Mouse (Mus musculus) urinary bladder, postnatal 4 days (tissue): ENCODE measurements around the gene Creg1.
A peak's percentile ranks its signal among the peaks of the same experiment; 100 is the strongest.
"Not testable (repeated sequence)": the region's sequence is repeated elsewhere in the genome, so short reads cannot be mapped to it uniquely, and the experiment has no call there.

Experiments
- DNase-seq, 2 experiments: peaks; one replicate each; pipeline ENCODE4 v3.0.0; 2021 to 2022; ENCODE audit warnings: low spot score in 2 of 2

Creg1 gene

GRCm38 (mm10) chr1:165751142-165751541 is 12.4 kb upstream of the Creg1 start:
- no peak for DNase-seq

DNA sequence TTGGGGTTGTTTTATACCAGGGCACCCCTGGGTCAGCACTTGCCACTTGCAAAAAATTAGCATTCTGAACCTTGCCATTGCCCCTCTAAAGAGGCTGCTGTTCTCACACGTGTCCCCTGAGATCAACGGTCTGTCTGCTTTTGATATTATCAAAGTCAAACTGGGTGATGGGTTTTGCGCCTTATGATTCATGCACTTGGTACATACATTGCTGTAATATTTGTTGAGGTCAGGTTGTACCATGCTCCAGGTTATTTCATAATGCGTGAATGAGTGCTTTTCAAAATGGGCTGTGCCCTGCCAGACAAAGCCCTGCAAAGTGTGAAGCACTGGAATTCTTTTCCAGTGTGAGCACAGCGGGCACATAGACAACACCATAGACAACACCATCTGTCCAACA is 11.7 kb upstream of the Creg1 start:
- no peak for DNase-seq

- no peak for DNase-seq
Measured at GRCm38 (mm10) chr1:165754205-165754604, 9.3 kb upstream of the Creg1 start.

GRCm38 (mm10) chr1:165755194-165755593 is 8.4 kb upstream of the Creg1 start:
- DNase-seq, result no peak

GRCm38 (mm10) chr1:165761522-165762305 is 1.8 kb upstream of the Creg1 start:
- no peak for DNase-seq

DNA sequence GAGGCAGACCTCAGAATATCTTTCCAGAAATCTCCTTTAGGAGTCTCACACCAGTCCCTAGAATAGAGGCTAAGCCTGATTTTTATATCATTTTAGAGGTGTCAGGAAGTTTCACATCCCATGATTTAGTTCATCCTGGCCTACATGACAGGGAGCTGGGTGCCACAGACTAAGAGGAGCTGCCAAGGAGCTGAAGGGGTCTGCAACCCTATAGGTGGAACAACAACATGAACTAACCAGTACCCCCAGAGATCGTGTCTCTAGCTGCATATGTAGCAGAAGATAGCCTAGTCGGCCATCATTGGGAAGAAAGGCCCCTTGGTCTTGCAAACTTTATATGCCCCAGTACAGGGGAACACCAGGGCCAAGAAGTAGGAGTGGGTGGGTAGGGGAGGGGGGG is 1.0 kb upstream of the Creg1 start:
- not testable (repeated sequence) for DNase-seq

DNA sequence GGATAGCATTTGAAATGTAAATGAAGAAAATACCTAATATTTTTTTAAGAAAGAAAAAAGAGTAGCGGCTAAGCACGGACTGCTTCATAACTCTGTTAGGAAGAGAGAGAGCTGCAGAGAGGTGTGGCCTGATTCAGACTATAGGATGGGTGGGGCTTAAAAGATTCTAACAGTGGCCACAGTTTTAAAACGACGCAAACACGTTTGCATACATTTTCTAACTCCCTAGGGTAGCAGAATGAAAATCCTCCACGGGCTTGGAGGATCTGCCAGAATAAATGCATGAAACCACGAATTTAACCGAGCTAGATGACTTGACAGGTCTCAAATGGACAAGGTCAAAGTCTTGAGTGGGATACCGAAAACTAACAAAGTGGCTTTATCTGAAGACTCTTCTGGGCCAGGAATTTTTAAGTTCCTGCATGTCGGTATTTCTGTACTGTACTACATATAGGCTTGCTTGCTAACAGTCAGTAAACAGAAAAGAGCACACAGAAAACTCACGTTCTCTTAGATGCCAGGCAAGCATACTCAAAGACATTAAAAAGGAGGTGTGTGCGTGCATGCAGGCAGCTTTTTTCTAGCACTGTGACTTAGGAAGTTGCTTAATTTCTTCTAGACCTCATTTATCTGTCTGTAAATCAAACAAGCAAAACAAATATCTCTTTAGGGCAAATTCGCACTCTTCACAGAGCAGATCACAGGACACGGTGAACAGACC is 472 bp upstream of the Creg1 start:
- DNase-seq, result no peak

DNA sequence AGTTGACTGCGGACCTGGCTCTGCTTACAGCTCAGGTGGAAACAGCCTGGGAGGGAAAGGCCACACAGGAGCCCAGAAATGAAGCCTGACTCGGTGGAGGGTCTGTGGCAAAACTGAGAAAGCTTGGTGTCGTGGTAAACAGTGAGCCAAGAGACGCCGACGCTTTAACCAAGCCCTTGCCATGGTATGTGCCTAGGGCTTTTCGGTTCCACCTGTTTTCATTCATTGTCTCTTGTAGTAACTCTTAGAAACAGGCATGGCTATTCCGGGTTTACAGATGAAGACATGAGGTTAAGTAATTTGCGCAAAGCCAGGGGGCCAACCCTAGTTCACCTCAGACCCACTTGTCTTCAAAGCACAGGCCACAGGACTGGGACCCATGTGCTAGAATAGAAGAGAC is 1.0 kb downstream of the Creg1 start:
- no peak for DNase-seq

- no peak for DNase-seq
Measured at GRCm38 (mm10) chr1:165765041-165765440, 1.5 kb downstream of the Creg1 start.

- DNase-seq, result no peak
Measured at GRCm38 (mm10) chr1:165765651-165766294, 2.2 kb downstream of the Creg1 start.

DNA sequence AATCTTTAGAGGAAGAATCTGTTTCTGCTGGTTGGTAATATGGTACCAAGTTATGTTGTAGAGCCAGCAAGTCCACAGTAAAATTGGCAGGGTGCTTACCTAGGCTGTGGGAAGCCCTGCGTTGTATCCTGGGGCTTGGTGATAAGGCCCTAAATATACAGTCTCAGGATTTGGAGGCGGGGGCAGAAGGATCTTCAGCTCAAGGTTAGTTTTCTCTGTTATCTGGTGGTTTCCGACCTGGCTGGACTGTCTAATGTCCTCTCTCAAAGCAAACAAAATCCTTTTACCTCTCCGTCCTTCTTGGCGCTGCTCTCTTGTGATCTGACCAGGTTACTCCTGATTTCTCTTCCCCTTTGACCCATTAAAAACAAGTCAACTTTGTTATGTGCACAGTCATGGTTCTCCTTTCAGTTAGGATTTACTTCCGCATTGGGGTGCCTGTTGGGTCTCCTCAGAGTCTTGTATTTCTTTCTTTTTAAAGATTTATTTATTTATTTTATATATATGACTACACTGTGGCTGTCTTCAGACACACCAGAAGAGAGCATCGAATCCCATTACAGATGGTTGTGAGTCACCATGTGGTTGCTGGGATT is 2.8 kb downstream of the Creg1 start:
- DNase-seq, result no peak

DNA sequence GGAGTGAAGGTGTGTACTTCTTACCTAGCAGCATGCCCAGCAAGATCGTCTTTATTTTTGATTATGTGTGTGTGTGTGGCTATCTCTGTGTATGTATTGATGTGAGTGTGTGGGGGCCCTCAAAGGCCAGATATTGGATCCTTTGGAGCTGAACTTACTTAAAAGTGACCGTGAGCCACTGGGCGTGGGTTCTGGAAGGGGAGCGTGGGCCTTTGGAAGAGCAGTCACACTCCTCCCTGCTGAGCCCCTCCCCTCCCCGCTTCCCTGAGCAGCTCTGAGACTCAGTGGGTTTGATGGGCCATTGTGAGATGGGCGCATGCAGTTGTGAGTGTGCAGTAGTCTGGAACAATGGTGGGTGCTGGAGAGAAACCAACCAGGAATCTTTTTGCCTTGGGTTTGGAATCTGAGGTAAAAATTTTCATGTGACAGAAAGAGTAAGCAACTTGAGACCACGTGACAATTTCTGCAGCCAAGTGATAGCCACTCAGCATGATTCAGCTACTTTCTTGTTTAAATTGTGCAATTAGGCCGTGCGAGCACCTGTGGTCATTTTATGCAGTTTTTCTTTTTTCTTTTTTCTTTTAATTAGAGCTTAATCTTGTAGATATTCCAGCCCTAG is 5.5 kb downstream of the Creg1 start:
- DNase-seq, result no peak

DNA sequence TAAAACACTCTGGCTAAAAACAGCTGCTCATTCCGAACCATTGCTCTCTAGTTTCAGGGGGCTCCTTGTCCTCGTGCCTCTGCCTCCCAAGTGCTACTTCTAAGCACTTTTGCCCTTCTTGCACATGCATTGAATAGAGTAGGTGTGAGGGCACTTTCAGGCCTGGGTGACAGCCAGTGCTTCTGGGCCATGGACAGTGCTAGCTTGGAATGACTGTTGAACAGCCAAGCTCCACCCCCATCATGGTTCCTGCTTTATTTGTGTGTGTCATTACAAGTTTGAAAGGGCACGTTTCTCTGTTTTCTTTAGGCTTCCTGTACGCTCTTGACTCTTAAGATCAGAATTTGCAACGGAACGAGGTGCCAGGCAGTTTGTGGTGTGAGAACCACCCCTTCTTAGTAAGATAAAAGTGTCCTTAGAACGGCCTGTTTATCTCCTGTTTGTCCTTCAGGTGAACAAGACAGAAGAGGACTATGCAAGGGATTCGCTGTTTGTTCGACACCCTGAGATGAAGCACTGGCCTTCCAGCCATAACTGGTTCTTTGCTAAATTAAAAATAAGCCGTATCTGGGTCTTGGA is 6.7 kb downstream of the Creg1 start:
- DNase-seq, result no peak

DNA sequence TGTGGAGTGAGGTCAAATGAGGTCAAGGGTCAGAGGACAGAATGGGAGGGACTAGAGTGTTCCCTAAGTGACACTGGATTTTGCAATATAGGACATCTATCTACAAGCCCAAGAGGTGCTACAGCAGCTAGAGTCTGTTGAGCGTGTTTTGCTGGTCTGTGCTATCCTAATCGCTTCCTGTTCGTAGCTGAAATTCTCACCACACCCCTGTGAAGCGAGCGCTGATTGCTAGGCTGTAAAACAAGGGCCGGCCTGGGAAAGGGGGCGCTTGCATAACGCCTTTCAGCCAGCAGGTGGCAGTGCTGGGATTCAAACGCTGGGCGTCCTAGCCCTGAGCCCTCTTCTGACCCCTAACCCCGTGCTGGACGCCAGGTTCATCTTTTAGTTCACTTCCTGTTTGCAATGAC is 7.9 kb downstream of the Creg1 start:
- peak; percentile 71 to 82 for DNase-seq

DNA sequence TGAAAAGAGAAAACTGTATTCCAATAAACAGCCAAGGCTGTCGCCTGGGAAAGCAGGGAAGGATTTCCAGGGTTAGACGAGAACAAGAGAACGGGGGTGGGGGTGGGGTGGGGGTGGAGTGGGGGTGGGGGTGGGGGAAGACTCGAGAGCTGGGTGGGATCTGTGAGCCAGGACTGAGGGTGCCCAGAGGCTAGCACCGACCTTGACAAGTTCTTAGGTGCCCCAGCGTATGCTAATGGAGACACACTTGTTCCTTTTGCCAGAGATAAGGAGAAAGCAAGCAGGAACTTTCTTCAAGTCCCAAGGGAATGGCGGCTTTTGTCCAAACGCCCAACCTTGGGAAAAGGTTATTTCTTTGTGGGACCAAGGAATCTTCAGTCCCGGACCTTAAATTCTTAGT is 8.5 kb downstream of the Creg1 start:
- no peak for DNase-seq

- no peak for DNase-seq
Measured at GRCm38 (mm10) chr1:165775518-165776294, 12.2 kb downstream of the Creg1 start.

GRCm38 (mm10) chr1:165779954-165780585 is 16.5 kb downstream of the Creg1 start:
- no peak for DNase-seq

- DNase-seq, result no peak
Measured at GRCm38 (mm10) chr1:165780586-165781111, 17.1 kb downstream of the Creg1 start.

- DNase-seq, result no peak
Measured at GRCm38 (mm10) chr1:165781426-165781825, 17.9 kb downstream of the Creg1 start.

GRCm38 (mm10) chr1:165781911-165782310 is 18.4 kb downstream of the Creg1 start:
- DNase-seq, result no peak
